Mouse (Mus musculus) neutrophil, adult 65 days (primary cell): ENCODE results near the gene Naa50. TPM values are rescaled to one million over a fixed set of nuclear protein-coding genes. Genes with fewer than 3 reads are reported as not detected.

Experiments used
- total RNA-seq: library from RNA; stranded (reverse); gene quantifications from 2 replicates; pipeline ENCODE4 v1.2.4, GENCODE M21; 2023

The Naa50 gene
- 25.7 and 28.8 TPM in 2 replicates for total RNA-seq

DNA sequence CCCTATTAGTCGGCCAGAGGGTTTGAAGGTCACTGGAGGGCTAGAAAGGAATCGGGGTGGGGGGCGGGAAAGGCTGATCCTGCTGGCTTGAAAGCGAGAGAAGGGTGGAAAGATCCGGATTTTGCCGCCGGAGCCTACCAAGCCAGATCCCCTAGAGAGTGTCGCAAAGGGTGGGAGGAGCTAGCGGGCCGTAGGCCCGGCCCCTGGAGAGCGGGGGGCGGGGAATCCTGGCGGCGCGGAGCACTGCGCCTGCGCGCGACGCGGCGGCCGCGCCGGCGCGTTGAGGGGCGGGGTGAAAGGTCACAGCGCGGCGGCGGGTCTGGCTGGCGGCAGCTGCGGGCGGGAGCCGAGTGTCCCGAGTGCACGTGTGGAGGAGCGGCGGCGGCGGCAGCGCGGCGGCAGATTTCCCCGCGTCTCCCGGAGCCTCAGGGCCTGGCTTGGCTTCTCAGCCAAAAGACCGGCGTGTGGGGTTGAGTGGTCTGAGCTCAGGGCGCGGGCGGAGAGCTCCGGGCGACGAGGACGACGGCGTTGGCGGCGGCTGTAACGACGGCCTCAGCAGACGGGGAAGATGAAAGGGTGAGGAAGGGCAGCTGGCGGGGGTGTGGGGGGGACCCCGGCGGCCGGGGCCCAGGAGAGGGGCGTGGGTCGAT lies at the start of gene Naa50, which contains the start of gene Atp6v1a:
Naa50 (plus strand) TSS at position 295 of the 650 bp plus-strand sequence.
Atp6v1a (minus strand) TSS at position 170 of the 650 bp plus-strand sequence.

DNA sequence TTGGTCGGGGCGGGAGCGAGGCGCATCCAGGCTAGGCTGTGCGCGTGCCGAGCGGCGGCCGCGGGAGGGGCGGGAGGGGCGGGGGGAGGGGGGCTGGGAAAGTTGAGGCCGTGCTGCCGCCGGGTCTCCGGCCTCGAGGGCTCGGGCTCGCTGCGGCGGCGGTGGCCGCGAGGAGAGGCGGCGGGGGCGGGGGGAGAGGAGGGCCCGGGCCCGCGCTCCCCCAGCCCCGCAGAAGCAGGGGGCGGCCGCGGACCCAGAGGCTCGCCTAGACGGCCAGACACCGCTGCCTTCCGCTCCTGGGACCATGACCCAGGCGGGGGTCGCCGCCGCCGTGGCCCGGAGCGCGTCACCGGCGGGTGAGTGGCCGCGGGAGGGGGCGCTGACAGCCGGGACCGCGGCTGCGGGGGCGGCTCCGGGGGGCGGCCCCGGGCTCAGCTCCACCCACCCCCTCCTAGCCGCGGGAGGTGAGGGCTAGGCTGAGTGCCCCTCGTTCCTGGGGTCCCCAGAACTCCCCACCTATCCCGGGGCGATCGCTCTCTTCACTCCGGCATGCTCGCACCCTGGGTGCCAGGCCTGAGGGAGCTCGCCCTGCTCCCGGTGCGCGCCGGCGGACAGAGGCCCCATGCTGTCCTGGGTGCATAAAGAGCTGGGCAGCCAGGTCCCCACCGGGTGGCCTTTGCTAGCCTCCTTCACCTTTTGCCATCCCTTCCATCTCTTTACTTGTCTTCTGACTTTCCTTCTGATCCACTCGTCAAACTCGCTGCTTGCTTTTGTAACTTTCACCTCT lies 33.7 kb downstream of the Naa50 start, which contains the start of gene Usf3:
Usf3 (plus strand) TSS at position 92 of the 787 bp plus-strand sequence.

Other genes starting within 250 kb of the Naa50 start
- 7.1 and 7.8 TPM in 2 replicates for gene Qtrt2, start 213.0 kb upstream of the Naa50 start, total RNA-seq
- gene Zdhhc23, start 160.0 kb upstream of the Naa50 start, total RNA-seq: 0.38 and 0.98 TPM in 2 replicates
- gene Gramd1c, start 76.5 kb upstream of the Naa50 start, total RNA-seq: 1.5 and 2.4 TPM in 2 replicates
- gene Atp6v1a, start 125 bp upstream of the Naa50 start, total RNA-seq: 84.2 and 98.1 TPM in 2 replicates
- gene Usf3, start 33.4 kb downstream of the Naa50 start, total RNA-seq: 19.2 and 23.1 TPM in 2 replicates
- gene Sidt1, start 193.4 kb downstream of the Naa50 start, total RNA-seq: not detected in 2 replicates
- gene Spice1, start 207.3 kb downstream of the Naa50 start, total RNA-seq: 6.1 and 8.1 TPM in 2 replicates